Mouse (Mus musculus) thymus, adult 2 months (tissue): ENCODE results near the gene Ap1g2. TPM values are rescaled to one million over a fixed set of nuclear protein-coding genes. Genes with fewer than 3 reads are reported as not detected.

Experiments
- DNase-seq: peaks from one replicate; pipeline ENCODE4 v3.0.0; 2021
- H3K27ac ChIP-seq: fragments of 200-500 bp; 2 replicates; pipeline ENCODE4 v1.5.1; 2012; ENCODE audit warnings: low read length, control low read depth; ENCODE audit not compliant: control insufficient read depth, insufficient read depth
- H3K27me3 ChIP-seq: fragments of 200-500 bp; 2 replicates; pipeline ENCODE4 v1.6.1; 2012; ENCODE audit warnings: mild to moderate bottlenecking, low read length, moderate library complexity, mixed read lengths; ENCODE audit not compliant: control insufficient read depth, insufficient read depth
- H3K36me3 ChIP-seq: fragments of 200-500 bp; 2 replicates; pipeline ENCODE4 v1.6.1; 2012; ENCODE audit warnings: mild to moderate bottlenecking, low read length, moderate library complexity; ENCODE audit not compliant: control insufficient read depth, insufficient read depth
- H3K4me1 ChIP-seq: fragments of 200-500 bp; replicated peaks from 2 replicates; pipeline ENCODE4 v1.6.1; 2012; ENCODE audit warnings: low read length; ENCODE audit not compliant: control insufficient read depth, insufficient read depth
- H3K4me3 ChIP-seq: fragments of 200-500 bp; 2 replicates; pipeline ENCODE4 v1.5.1; 2012; ENCODE audit warnings: mild to moderate bottlenecking, low read length, control low read depth, moderate library complexity; ENCODE audit not compliant: control insufficient read depth, insufficient read depth
- CTCF ChIP-seq: fragments of 200-500 bp; IDR thresholded peaks from 2 replicates; pipeline ENCODE4 v1.5.1; 2012; ENCODE audit warnings: mild to moderate bottlenecking, control low read depth, low read length, moderate library complexity, borderline replicate concordance; ENCODE audit not compliant: control insufficient read depth, poor library complexity, insufficient read depth; ENCODE audit errors: extremely low read depth
- POLR2A ChIP-seq: fragments of 200-500 bp; IDR thresholded peaks from 2 replicates; pipeline ENCODE4 v1.6.1; 2012; ENCODE audit warnings: mild to moderate bottlenecking, low read length, control low read depth, moderate library complexity; ENCODE audit not compliant: control insufficient read depth, poor library complexity, insufficient read depth; ENCODE audit errors: extremely low read depth
- WGBS: fragments of 180-500 bp; shearing (Covaris S2); methylation state at CpG from one replicate; pipeline ENCODE4 v1.1.7; 2018; 5-methylcytosine and 5-hydroxymethylcytosine counted together
- polyA plus RNA-seq: library from polyadenylated mRNA; depleted of rRNA; stranded (reverse); fragments of >200 nt; gene quantifications from 2 replicates; pipeline ENCODE4 v1.2.3, GENCODE M21; 2012; rRNA removed

Ap1g2 gene
- polyA plus RNA-seq, 1 experiment = 91.5 TPM

DNA sequence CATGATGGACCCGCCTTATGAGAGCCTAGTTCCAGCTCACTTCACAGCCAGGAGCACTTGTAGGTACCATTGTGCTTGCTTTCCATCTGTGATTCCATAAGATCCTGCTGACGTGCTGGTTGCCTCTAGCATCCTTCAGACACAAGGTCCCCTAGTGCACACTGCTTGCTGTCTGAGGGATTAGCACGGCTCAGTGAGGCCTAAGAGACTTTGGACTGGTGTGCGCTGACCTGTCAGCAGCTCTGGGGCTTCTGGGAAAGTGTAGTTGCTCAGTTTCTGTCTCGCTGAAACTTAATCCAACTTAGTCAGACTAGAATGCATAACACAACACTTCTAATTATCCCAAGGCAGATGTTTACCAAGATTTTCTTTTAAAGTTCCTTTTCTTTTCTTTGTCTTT lies 46.5 kb downstream of the Ap1g2 start:
- Histone ChIP-seq H3K4me3 (no peak overlapping the region), H3K36me3 (no peaks in the 10 kb centered on the region), H3K27ac (no peak overlapping the region), H3K4me1 (peaks cover 8% of the 10 kb centered on the region), H3K27me3 (no peaks in the 10 kb centered on the region)
- no peak for DNase-seq
- no peak for TF ChIP-seq CTCF
- no peak for TF ChIP-seq POLR2A
- WGBS = 88% methylated on average over 5 of the region's 5 CpGs

DNA sequence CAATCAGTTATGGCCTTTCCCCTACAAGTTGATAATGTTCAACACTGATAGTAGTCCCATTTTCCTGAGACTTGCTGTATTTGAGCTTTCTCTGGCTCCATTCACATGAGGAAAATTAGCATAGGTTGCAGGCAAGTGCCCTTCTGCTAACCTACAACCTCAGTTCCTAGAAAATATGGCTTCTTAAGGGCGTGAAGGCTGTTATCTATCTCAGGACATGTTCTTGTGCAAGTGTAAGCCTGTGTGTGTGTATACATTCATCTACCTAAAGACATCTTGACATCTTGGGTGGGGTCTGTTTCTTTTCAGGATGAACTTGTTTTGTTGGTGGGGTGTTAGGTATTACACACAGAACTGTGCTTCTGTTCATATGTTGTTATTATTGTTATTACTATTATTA lies 47.4 kb downstream of the Ap1g2 start:
- no peaks in the 10 kb centered on the region for H3K27me3 ChIP-seq
- H3K4me3 ChIP-seq = no peak overlapping the region
- no peaks in the 10 kb centered on the region for H3K36me3 ChIP-seq
- TF ChIP-seq CTCF (no peak), POLR2A (no peak)
- H3K27ac ChIP-seq = no peak overlapping the region
- peaks cover 8% of the 10 kb centered on the region for H3K4me1 ChIP-seq
- 89% methylated on average over 1 of the region's 1 CpGs for WGBS
- DNase-seq = no peak

DNA sequence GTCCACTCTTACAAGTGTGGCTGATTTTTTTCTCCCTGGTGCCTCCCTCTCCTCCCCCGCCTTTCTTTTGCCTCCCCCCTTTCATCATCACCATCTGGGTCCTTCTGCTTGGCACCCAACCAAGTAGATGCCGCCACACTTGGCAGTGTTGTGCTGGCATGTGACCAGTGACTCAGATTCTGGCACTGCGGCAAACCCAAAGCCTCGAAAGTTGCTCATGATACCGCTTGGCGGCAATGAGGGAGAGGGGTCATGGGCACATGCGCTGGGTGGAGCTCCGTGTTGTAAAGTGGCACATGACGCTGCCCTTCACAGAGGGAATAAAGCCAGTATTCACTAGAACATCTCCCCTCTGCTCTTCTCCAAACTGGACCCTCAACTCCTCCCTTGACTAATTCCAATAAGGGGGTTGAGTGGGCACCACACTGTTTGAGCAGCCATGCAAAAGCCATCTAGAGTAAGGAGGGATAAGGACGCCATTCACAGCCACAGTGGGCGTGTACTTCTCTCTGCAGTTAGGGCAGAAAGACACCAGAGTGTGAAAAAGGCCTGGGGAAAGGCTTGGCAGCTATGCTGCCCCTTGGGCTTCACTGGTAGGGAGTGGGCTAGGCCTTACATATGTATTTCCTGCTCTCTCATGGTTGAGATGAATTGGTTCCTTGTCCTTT lies 51.1 kb downstream of the Ap1g2 start:
- no peaks in the 10 kb centered on the region for H3K27me3 ChIP-seq
- no peaks in the 10 kb centered on the region for H3K36me3 ChIP-seq
- no peaks in the 10 kb centered on the region for H3K4me1 ChIP-seq
- no peak overlapping the region for H3K4me3 ChIP-seq
- TF ChIP-seq CTCF (no peak), POLR2A (no peak)
- H3K27ac ChIP-seq = no peak overlapping the region
- WGBS = 22% methylated on average over 11 of the region's 11 CpGs
- DNase-seq = no peak

DNA sequence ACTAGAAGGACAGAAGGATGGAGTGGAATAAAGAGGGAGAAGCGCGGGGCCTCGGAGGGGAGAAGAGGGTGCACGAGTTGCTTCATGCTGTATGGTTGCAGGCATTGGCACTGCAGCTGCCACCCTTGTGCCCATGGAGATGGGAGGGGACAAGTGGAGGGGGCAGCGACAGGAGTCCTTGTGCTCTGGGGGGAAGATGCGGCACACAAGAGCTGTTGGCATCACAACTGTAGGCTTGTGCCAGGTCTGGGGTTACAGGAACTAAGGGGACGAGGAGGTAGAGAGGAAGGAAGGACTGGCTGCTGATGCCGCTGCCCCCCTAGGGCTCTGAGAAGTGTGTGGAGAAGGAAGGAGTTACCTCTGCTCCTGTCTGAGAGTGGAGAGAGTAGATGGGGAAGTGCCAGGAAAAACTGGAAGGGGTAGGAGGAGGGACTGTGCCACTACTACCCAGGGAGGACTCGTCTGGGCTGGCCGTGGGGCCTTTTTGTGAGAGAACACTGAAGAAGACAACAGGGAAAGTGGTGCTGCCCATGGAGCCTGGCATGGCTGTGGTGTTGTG lies 52.1 kb downstream of the Ap1g2 start:
- 47% methylated on average over 10 of the region's 10 CpGs for WGBS
- DNase-seq = no peak

DNA sequence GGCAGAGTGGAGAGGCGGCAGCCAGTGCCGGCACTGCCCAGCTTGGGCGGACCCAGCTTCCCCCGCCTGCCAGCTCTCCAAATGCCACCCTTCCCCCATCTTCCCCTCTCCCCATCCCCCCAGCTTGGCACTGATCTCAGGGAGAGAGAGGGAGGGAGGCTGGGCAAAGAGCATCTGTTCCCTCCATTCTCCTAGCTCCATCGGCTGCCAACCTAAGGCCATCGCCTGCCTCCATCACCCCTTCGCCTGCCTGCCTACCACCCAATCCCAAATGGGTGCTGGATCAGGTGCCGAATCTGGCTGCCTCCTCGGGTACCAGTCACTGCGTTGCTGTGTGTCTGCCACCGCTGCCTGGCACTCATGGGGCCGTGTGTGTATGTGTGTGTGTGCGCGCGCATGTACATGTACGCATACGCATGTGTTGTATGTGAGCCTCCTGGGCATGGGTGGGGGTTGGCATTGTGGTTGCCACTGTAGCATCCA lies 52.6 kb downstream of the Ap1g2 start:
- no peak for TF ChIP-seq POLR2A
- TF ChIP-seq CTCF = no peak
- Histone ChIP-seq H3K4me3 (no peak overlapping the region), H3K27me3 (no peaks in the 10 kb centered on the region), H3K27ac (no peak overlapping the region), H3K4me1 (no peaks in the 10 kb centered on the region), H3K36me3 (no peaks in the 10 kb centered on the region)
- DNase-seq = no peak
- WGBS = 84% methylated on average over 17 of the region's 17 CpGs

More for the DNA sequence above, 52.1 kb downstream of the Ap1g2 start:
- no peaks in the 10 kb centered on the region for H3K4me1 ChIP-seq
- H3K36me3 ChIP-seq = no peaks in the 10 kb centered on the region
- no peak overlapping the region for H3K4me3 ChIP-seq
- H3K27me3 ChIP-seq = no peaks in the 10 kb centered on the region
- no peak for TF ChIP-seq POLR2A
- TF ChIP-seq CTCF = no peak
- H3K27ac ChIP-seq = no peak overlapping the region

DNA sequence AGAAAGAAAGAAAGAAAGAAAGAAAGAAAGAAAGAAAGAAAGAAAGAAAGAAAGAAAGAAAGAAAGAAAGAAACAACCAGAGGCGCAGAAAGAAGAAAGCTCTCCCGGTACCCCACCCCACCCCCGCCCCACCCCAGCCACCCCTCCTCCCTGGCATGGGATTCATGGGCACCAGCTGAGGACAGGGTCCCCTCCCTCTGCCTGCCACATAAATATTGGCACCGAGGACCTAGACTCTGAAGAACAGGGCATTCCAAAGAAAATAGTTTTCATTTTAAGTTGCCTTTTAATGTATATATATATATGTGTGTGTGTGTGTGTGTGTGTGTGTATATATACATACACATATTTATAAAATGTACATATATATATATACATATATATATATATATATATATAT lies 53.3 kb downstream of the Ap1g2 start:
- no peak overlapping the region for H3K4me3 ChIP-seq
- TF ChIP-seq CTCF (no peak), POLR2A (no peak)
- DNase-seq = no peak
- H3K36me3 ChIP-seq = no peaks in the 10 kb centered on the region
- WGBS = 71% methylated on average over 4 of the region's 4 CpGs
- H3K4me1 ChIP-seq = no peaks in the 10 kb centered on the region
- H3K27ac ChIP-seq = no peak overlapping the region
- no peaks in the 10 kb centered on the region for H3K27me3 ChIP-seq

DNA sequence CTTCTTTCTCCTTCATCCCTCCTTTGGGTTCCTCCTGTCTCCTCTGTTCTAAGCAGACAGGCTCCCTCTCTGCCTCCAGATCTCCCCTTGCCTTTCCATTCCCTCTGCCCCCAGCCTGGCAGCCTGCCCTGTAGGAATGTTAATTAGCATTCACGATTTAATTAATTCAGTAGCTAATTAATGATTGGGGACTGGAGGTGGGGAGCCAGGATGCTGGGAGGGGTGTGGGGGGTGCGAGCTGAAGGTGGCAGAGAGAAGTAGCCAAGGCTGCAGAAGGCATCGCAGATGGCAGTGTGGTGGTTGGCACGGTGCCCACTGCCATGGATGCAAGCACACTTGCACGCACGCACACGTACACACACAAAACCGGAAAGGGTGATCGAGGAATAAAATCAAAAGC lies 53.9 kb downstream of the Ap1g2 start:
- no peak overlapping the region for H3K4me3 ChIP-seq
- WGBS = 50% methylated on average over 9 of the region's 9 CpGs
- H3K27ac ChIP-seq = no peak overlapping the region
- TF ChIP-seq POLR2A = no peak
- no peak for TF ChIP-seq CTCF
- H3K27me3 ChIP-seq = no peaks in the 10 kb centered on the region
- no peaks in the 10 kb centered on the region for H3K36me3 ChIP-seq
- no peaks in the 10 kb centered on the region for H3K4me1 ChIP-seq
- no peak for DNase-seq

Other genes with a start within 250 kb of the Ap1g2 start
- 4.7 and 5.9 TPM in 2 replicates for gene Homez, start 235.6 kb downstream of the Ap1g2 start, polyA plus RNA-seq
- gene Ppp1r3e, start 229.0 kb downstream of the Ap1g2 start, polyA plus RNA-seq = 14.3 and 18.2 TPM in 2 replicates
- gene Bcl2l2, start 223.2 kb downstream of the Ap1g2 start, polyA plus RNA-seq = 21.4 and 23.5 TPM in 2 replicates
- 0.28 and 1.9 TPM in 2 replicates for gene Gm20521, start 223.2 kb downstream of the Ap1g2 start, polyA plus RNA-seq
- gene Pabpn1, start 214.1 kb downstream of the Ap1g2 start, polyA plus RNA-seq = 190 and 219 TPM in 2 replicates
- 25.7 and 29.9 TPM in 2 replicates for gene Slc22a17, start 193.5 kb downstream of the Ap1g2 start, polyA plus RNA-seq
- 20.0 and 25.0 TPM in 2 replicates for gene Efs, start 180.5 kb downstream of the Ap1g2 start, polyA plus RNA-seq
- 0.11 and 0.50 TPM in 2 replicates for gene Il25, start 173.9 kb downstream of the Ap1g2 start, polyA plus RNA-seq
- 0.67 and 0.92 TPM in 2 replicates for gene Cmtm5, start 170.3 kb downstream of the Ap1g2 start, polyA plus RNA-seq
- gene Myh6, start 139.7 kb downstream of the Ap1g2 start, polyA plus RNA-seq = 13.4 and 159 TPM in 2 replicates
- gene Gm17428, start 129.7 kb downstream of the Ap1g2 start, polyA plus RNA-seq = not detected in 2 replicates
- 0.23 and 0.96 TPM in 2 replicates for gene Myh7, start 112.0 kb downstream of the Ap1g2 start, polyA plus RNA-seq
- 24.6 and 31.0 TPM in 2 replicates for gene Ngdn, start 91.1 kb downstream of the Ap1g2 start, polyA plus RNA-seq
- gene Zfhx2, start 14.3 kb downstream of the Ap1g2 start, polyA plus RNA-seq = 6.3 and 6.6 TPM in 2 replicates
- gene Thtpa, start 11.8 kb downstream of the Ap1g2 start, polyA plus RNA-seq = 6.0 and 6.1 TPM in 2 replicates
- 0.37 and 0.51 TPM in 2 replicates for gene Jph4, start 10.3 kb upstream of the Ap1g2 start, polyA plus RNA-seq
- 0.10 and 0.50 TPM in 2 replicates for gene Dhrs2, start 115.4 kb upstream of the Ap1g2 start, polyA plus RNA-seq